Mouse (Mus musculus): ENCODE measurements at regions not wholly inside any gene's neighbourhood (a gene's known extent, or its start where the extent isn't known, plus 50 kb on each side); places are given as distances from the start of the nearest gene placed in this dataset.

- no peaks in the 10 kb centered on the region for H3K4me1 ChIP-seq (replicated peaks)
- H3K36me3 ChIP-seq: no peaks in the 10 kb centered on the region
- no peak overlapping the region for H3K4me3 ChIP-seq
- WGBS: 58% methylated on average over 2 of the region's 2 CpGs
- H3K9me3 ChIP-seq: no peaks in the 10 kb centered on the region
- no peak overlapping the region for H3K4me2 ChIP-seq
- no peak overlapping the region for H3K27ac ChIP-seq (replicated peaks)
- no peaks in the 10 kb centered on the region for H3K27me3 ChIP-seq
- ATAC-seq (ENCODE audit: low FRiP score, low read depth): no peak
- no peak overlapping the region for H3K9ac ChIP-seq
These were observed 101.2 kb downstream of the Uchl5 start for GRCm38 (mm10) chr1:143878266-143878665.

- H3K9me3 ChIP-seq: no peaks in the 10 kb centered on the region
- no peak overlapping the region for H3K4me3 ChIP-seq
- WGBS: 78% methylated on average over 10 of the region's 10 CpGs
- no peaks in the 10 kb centered on the region for H3K27me3 ChIP-seq
- no peak overlapping the region for H3K4me2 ChIP-seq
- no peak overlapping the region for H3K27ac ChIP-seq (replicated peaks)
- H3K9ac ChIP-seq: no peak overlapping the region
- ATAC-seq (ENCODE audit: low FRiP score, low read depth): no peak
- no peaks in the 10 kb centered on the region for H3K4me1 ChIP-seq (replicated peaks)
- H3K36me3 ChIP-seq: no peaks in the 10 kb centered on the region
These were observed 83.2 kb downstream of the Uchl5 start for GRCm38 (mm10) chr1:143860319-143860718.

GRCm38 (mm10) chr1:143858532-143858931, 81.5 kb downstream of the Uchl5 start:
- Histone ChIP-seq H3K4me3 (no peak overlapping the region), H3K9ac (no peak overlapping the region), H3K4me2 (no peak overlapping the region), H3K4me1 (replicated peaks) (no peaks in the 10 kb centered on the region), H3K27ac (replicated peaks) (no peak overlapping the region), H3K36me3 (no peaks in the 10 kb centered on the region), H3K9me3 (no peaks in the 10 kb centered on the region), H3K27me3 (no peaks in the 10 kb centered on the region)
- no peak for ATAC-seq (ENCODE audit: low FRiP score, low read depth)

Measured in hindbrain, embryonic 15.5 days (tissue).